Mouse (Mus musculus) embryonic facial prominence, embryonic 11.5 days (tissue): ENCODE measurements around the gene Olfr836. TPM values are rescaled to one million over a fixed set of nuclear protein-coding genes. Genes with fewer than 3 reads are reported as not detected.
"Not testable (repeated sequence)": the region's sequence is repeated elsewhere in the genome, so short reads cannot be mapped to it uniquely, and the experiment has no call there.

ENCODE experiments used
- ATAC-seq: fragments of 200-750 bp; cut with Nextera tagmentation; replicated peaks from 2 replicates; pipeline ENCODE4 v1.8.0; 2017; ENCODE audit warnings: low read depth; ENCODE audit not compliant: insufficient number of reproducible peaks, low FRiP score, low TSS enrichment
- DNase-seq: peaks from one replicate; pipeline ENCODE4 v3.0.0-alpha.2; 2015; ENCODE audit warnings: low spot score
- H3K27ac ChIP-seq: fragments of 300-500 bp; sonication (generic); replicated peaks from 2 replicates; pipeline ENCODE4 v1.5.1; 2014; ENCODE audit warnings: mild to moderate bottlenecking, low read depth, low read length, control low read depth
- H3K27me3 ChIP-seq: fragments of 300-500 bp; sonication (generic); 2 replicates; pipeline ENCODE4 v1.6.1; 2014; ENCODE audit warnings: mild to moderate bottlenecking, low read length, moderate library complexity, mixed read lengths; ENCODE audit not compliant: control insufficient read depth, insufficient read depth
- H3K36me3 ChIP-seq: fragments of 300-500 bp; sonication (generic); replicated peaks from 2 replicates; pipeline ENCODE4 v1.6.1; 2014; ENCODE audit warnings: low read depth, mild to moderate bottlenecking, low read length, moderate library complexity, mixed read lengths; ENCODE audit not compliant: control insufficient read depth, insufficient read depth
- H3K4me1 ChIP-seq: fragments of 300-500 bp; sonication (generic); 2 replicates; pipeline ENCODE4 v1.6.1; 2014; ENCODE audit warnings: low read length, mixed read lengths; ENCODE audit not compliant: control insufficient read depth, insufficient read depth
- H3K4me2 ChIP-seq: fragments of 300-500 bp; sonication (generic); 2 replicates; pipeline ENCODE4 v1.6.1; 2014; ENCODE audit warnings: low read depth, mild to moderate bottlenecking, control low read depth, low read length, moderate library complexity
- H3K4me3 ChIP-seq: fragments of 300-500 bp; sonication (generic); 2 replicates; pipeline ENCODE4 v1.5.1; 2014; ENCODE audit warnings: low read depth, low read length, control low read depth
- H3K9ac ChIP-seq: fragments of 300-500 bp; sonication (generic); replicated peaks from 2 replicates; pipeline ENCODE4 v1.6.1; 2014; ENCODE audit warnings: mild to moderate bottlenecking, control low read depth, low read length
- H3K9me3 ChIP-seq: fragments of 300-500 bp; sonication (generic); replicated peaks from 2 replicates; pipeline ENCODE4 v1.6.1; 2016; ENCODE audit warnings: mild to moderate bottlenecking, low read length, inconsistent platforms, mixed read lengths; ENCODE audit not compliant: control insufficient read depth
- WGBS: fragments of 180-500 bp; shearing (Covaris S2); extraction: QIAGEN DNeasy Blood & Tissue Kit; methylation state at CpG from one replicate; pipeline ENCODE4 v1.1.7; 2014; 5-methylcytosine and 5-hydroxymethylcytosine counted together
- polyA plus RNA-seq: library from polyadenylated mRNA; unstranded; fragments of >200 nt; fragmentation: Nextera tagmentation; extraction: Ambion mirVana; gene quantifications from 2 replicates; pipeline ENCODE4 v1.2.1, GENCODE M21; 2014

The Olfr836 gene
- not detected in 2 replicates for polyA plus RNA-seq

DNA sequence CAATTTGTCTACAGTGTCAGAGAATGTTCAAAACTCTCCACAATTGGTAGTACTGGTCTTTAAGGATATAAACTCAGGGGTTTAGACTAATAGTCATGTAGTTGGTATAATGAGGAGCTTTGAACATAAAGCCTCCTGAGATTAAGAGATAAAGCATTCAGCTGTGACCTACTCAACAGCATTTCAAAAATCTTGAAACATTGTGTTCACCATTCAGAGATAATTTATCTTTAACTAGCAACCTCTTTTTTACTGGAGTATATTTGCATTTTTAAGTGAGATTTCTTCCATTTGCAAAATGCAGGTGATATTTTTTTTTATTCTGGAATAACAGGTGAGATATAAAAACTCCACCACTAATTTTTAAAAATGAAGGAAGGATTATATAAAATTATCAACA is at the start of gene Olfr836:
Gene Olfr836 (plus strand): TSS at position 301 of the 400 bp plus-strand sequence.
- no peak within 1 kb of the TSS for H3K4me2 ChIP-seq
- H3K9ac ChIP-seq = no peak within 1 kb of the TSS
- no peaks in the 10 kb centered on the region for H3K36me3 ChIP-seq
- H3K9me3 ChIP-seq = no peaks in the 10 kb centered on the region
- no peak within 1 kb of the TSS for H3K27ac ChIP-seq
- ATAC-seq (no peak), DNase-seq (no peak)
- H3K27me3 ChIP-seq = no peaks in the 10 kb centered on the region
- no peak within 1 kb of the TSS for H3K4me3 ChIP-seq
- no peaks in the 10 kb centered on the region for H3K4me1 ChIP-seq

- 34% methylated on average over 3 of the region's 3 CpGs for whole genome bisulfite sequencing
- H3K9ac ChIP-seq = no peak overlapping the region
- no peak overlapping the region for H3K4me3 ChIP-seq
- no peak overlapping the region for H3K27ac ChIP-seq
- H3K27me3 ChIP-seq = no peaks in the 10 kb centered on the region
- no peak for DNase-seq
- ATAC-seq = no peak
- no peaks in the 10 kb centered on the region for H3K36me3 ChIP-seq
- H3K4me2 ChIP-seq = no peak overlapping the region
- no peaks in the 10 kb centered on the region for H3K9me3 ChIP-seq
- no peaks in the 10 kb centered on the region for H3K4me1 ChIP-seq
Measured at GRCm38 (mm10) chr9:19084986-19085385, 35.2 kb upstream of the Olfr836 start.

- not testable (repeated sequence) for DNase-seq, H3K27ac ChIP-seq, H3K9me3 ChIP-seq, H3K4me3 ChIP-seq, H3K9ac ChIP-seq, H3K36me3 ChIP-seq, ATAC-seq, H3K4me1 ChIP-seq, H3K27me3 ChIP-seq, H3K4me2 ChIP-seq
- WGBS = 65% methylated on average over 6 of the region's 6 CpGs
Measured at GRCm38 (mm10) chr9:19092889-19093753, 27.1 kb upstream of the Olfr836 start.

GRCm38 (mm10) chr9:19097286-19097685 is 22.9 kb upstream of the Olfr836 start:
- no peak overlapping the region for H3K27ac ChIP-seq
- H3K36me3 ChIP-seq = no peaks in the 10 kb centered on the region
- ATAC-seq (no peak), DNase-seq (no peak)
- whole genome bisulfite sequencing = 90% methylated on average over 4 of the region's 4 CpGs
- H3K4me2 ChIP-seq = no peak overlapping the region
- H3K4me1 ChIP-seq = no peaks in the 10 kb centered on the region
- H3K27me3 ChIP-seq = no peaks in the 10 kb centered on the region
- no peak overlapping the region for H3K9ac ChIP-seq
- no peak overlapping the region for H3K4me3 ChIP-seq
- no peaks in the 10 kb centered on the region for H3K9me3 ChIP-seq

GRCm38 (mm10) chr9:19136017-19136416 is 15.8 kb downstream of the Olfr836 start, which contains the start of gene Olfr837:
Gene Olfr837, plus strand, starts transcription at chr9:19136317.
- WGBS = 77% methylated on average over 1 of the region's 1 CpGs
- ATAC-seq = no peak
- H3K9ac ChIP-seq = no peak within 1 kb of the TSS
- H3K4me3 ChIP-seq = no peak within 1 kb of the TSS
- H3K27ac ChIP-seq = no peak within 1 kb of the TSS
- H3K27me3 ChIP-seq = no peaks in the 10 kb centered on the region
- no peak for DNase-seq
- no peak within 1 kb of the TSS for H3K4me2 ChIP-seq
- no peaks in the 10 kb centered on the region for H3K4me1 ChIP-seq
- H3K9me3 ChIP-seq = no peaks in the 10 kb centered on the region; the same call in 1 of the 2 replicates
- H3K36me3 ChIP-seq = no peaks in the 10 kb centered on the region

Other genes starting within 250 kb of the Olfr836 start
- not detected in 2 replicates for gene Olfr830, start 245.7 kb upstream of the Olfr836 start, polyA plus RNA-seq
- gene Olfr832, start 183.3 kb upstream of the Olfr836 start, polyA plus RNA-seq = not detected in 2 replicates
- gene Olfr834, start 132.4 kb upstream of the Olfr836 start, polyA plus RNA-seq = not detected in 2 replicates
- not detected in 2 replicates for gene Olfr835, start 87.6 kb upstream of the Olfr836 start, polyA plus RNA-seq
- not detected in 2 replicates for gene Olfr837, start 15.9 kb downstream of the Olfr836 start, polyA plus RNA-seq
- gene Olfr839-ps1, start 56.9 kb downstream of the Olfr836 start, polyA plus RNA-seq = not detected in 2 replicates
- gene Olfr843, start 131.6 kb downstream of the Olfr836 start, polyA plus RNA-seq = not detected in 2 replicates
- not detected in 2 replicates for gene Olfr844, start 196.0 kb downstream of the Olfr836 start, polyA plus RNA-seq
- gene Olfr845, start 216.1 kb downstream of the Olfr836 start, polyA plus RNA-seq = not detected in 2 replicates
- gene Olfr846, start 243.6 kb downstream of the Olfr836 start, polyA plus RNA-seq = not detected in 2 replicates